Mouse (Mus musculus): ENCODE results near the gene Wnk4.

DNA sequence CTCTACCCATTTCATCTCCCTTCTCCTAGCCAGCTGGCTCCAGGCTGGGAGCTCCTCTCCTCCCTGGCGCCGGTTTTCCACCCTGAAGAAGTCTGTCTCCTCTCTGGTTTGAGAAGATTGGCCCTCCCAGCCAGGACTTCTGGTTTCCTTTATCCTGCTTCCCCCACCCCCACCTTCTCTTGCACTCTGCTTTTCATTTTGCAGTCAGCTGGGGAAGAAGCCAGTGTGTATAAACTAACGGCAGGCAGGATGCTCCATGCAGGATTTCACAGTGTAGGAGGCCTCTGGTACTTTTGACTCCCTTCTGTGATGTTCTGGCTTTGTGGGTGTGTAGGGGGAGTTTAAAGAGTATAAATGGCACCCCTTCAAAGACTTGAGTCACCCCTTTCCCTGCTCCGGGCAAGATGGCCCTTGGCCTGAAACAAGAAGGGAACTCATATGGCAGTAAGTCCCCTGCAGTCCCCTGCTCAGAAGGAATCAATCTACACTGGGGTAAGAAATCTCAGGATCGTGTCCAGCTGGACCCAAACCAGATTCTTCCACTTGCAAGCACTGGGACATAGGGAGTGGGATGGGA, 22.2 kb upstream of the Wnk4 start:
- TF ChIP-seq CTCF (conservative IDR thresholded peaks at IDR 0.05; ENCODE audit: low read length): no peak
- no peak for TF ChIP-seq POU5F1 (IDR thresholded peaks at IDR 0.05; ENCODE audit: borderline replicate concordance, low read length)
- TF ChIP-seq NANOG (IDR thresholded peaks at IDR 0.05; ENCODE audit: borderline replicate concordance, low read length): no peak

Data from E14TG2a.4 (cell line).